Mouse (Mus musculus): ENCODE data around the gene Rhox3f. TPM values are rescaled to one million over a fixed set of nuclear protein-coding genes. Genes with fewer than 3 reads are reported as not detected.
"Not testable (repeated sequence)": the region's sequence is repeated elsewhere in the genome, so short reads cannot be mapped to it uniquely, and the experiment has no call there.

Gene Rhox3f
- not detected in 2 replicates for polyA plus RNA-seq (2016; fragmentation: Nextera tagmentation; extraction: Ambion mirVana)

DNA sequence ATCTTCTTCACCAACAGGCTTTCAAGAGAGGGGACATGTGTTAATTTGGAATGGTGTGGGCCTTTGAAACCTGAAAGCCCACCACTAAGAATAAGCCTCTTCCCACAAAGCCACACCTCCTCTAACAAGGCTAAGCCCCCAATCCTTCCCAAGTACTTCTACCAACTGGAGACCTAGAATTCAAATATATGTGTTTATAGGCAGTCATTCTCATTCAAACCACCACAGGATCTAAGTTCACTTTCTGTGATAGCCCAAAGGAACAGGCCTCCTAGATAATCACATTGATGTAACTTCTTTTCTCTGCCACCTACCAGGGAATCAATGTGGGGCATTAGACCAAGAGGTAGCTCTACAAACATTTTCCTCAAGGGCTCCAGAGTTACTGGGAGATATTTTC lies at the start of gene Rhox3f:
TSS of gene Rhox3f (plus strand) at position 301 of the 400 bp plus-strand sequence.
- H3K27ac ChIP-seq; H3K9ac ChIP-seq; H3K27me3 ChIP-seq; ATAC-seq (ENCODE audit: low FRiP score); H3K4me2 ChIP-seq; H3K36me3 ChIP-seq (replicated peaks); H3K4me1 ChIP-seq; H3K4me3 ChIP-seq (replicated peaks); H3K9me3 ChIP-seq: not testable (repeated sequence)

DNA sequence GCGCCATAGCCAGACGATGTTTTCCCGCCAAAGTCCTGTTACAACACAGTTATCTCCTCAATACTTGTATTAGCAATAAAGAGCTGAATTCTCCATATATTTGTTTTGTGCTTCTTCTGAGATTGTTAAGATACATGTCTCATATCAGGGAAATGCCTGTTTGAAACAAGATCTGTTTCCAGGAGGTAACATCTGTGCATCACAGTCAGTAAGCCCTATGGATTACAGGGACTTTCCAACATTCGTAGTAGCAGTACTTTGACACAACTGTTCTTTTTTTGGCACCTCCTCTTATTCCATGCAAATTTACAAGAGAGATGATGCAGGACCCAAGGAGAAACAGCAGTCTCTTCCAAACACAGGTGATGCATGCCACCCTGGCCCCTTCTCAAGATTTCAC lies 39.1 kb upstream of the Rhox3f start, which contains the start of gene Rhox3e:
TSS of gene Rhox3e (plus strand) at position 301 of the 400 bp plus-strand sequence.
- not testable (repeated sequence) for H3K4me1 ChIP-seq; H3K4me3 ChIP-seq (replicated peaks); H3K27ac ChIP-seq; H3K4me2 ChIP-seq; ATAC-seq (ENCODE audit: low FRiP score); H3K27me3 ChIP-seq; H3K9me3 ChIP-seq; H3K9ac ChIP-seq; H3K36me3 ChIP-seq (replicated peaks)
- WGBS, result 100% methylated on average over 1 of the region's 4 CpGs

DNA sequence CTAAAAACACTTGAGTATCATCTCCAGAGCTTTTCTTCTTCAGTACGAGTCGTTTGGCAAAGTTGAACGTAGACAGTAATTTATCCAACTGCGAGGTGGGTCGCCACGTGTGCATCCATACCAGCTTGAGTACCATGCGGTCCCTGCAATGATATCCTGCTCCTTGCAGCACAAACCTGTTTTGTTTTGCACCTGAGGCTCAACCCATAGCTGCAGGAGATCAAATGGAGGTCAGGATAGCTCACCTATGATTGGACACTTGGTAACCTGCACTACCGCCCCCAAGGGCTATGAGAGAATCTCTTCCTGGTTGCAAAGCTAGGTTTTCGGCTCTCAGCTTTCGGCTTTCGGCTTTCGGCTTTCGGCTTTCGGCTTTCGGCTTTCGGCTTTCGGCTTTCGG lies 23.7 kb upstream of the Rhox3f start, which contains the start of gene Rhox4e:
TSS of gene Rhox4e (plus strand) at position 301 of the 400 bp plus-strand sequence.
- H3K27me3 ChIP-seq; H3K4me1 ChIP-seq; H3K27ac ChIP-seq; ATAC-seq (ENCODE audit: low FRiP score); H3K4me2 ChIP-seq; H3K9me3 ChIP-seq; H3K36me3 ChIP-seq (replicated peaks); H3K4me3 ChIP-seq (replicated peaks); H3K9ac ChIP-seq: not testable (repeated sequence)
- 99% methylated on average over 10 of the region's 18 CpGs for WGBS

DNA sequence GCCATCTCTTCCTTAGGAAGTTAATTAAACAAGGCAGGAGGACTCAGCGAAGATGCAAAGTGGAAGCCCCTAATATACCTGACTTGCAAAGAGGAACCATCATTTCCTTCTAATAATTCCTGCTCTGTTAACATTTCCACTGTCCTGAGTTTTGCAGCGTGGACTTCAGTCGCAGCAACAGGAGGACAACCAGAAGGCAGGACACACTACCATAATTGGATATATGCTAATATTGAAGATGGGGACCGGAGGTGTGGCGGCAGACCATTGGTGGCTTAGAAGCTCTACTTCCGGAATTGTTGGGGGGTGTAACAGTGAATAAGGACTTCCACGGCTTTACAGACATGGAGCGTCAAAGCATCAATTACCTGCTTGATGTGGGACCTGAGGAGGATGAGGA lies 9.7 kb upstream of the Rhox3f start, which contains the start of gene Rhox2f:
TSS of gene Rhox2f (plus strand) at position 301 of the 400 bp plus-strand sequence.
- not testable (repeated sequence) for H3K27me3 ChIP-seq; H3K9me3 ChIP-seq; H3K27ac ChIP-seq; H3K4me3 ChIP-seq (replicated peaks); ATAC-seq (ENCODE audit: low FRiP score); H3K9ac ChIP-seq; H3K4me2 ChIP-seq; H3K4me1 ChIP-seq; H3K36me3 ChIP-seq (replicated peaks)
- 94% methylated on average over 8 of the region's 8 CpGs for WGBS

GRCm38 (mm10) chrX:37572638-37573037 lies 8.2 kb upstream of the Rhox3f start:
- H3K4me2 ChIP-seq; H3K4me1 ChIP-seq; H3K4me3 ChIP-seq (replicated peaks); H3K27me3 ChIP-seq; H3K9me3 ChIP-seq; H3K27ac ChIP-seq; H3K36me3 ChIP-seq (replicated peaks); ATAC-seq (ENCODE audit: low FRiP score); H3K9ac ChIP-seq: not testable (repeated sequence)
- whole genome bisulfite sequencing, result 57% methylated on average over 2 of the region's 2 CpGs

- H3K27ac ChIP-seq; H3K36me3 ChIP-seq (replicated peaks); ATAC-seq (ENCODE audit: low FRiP score); H3K4me2 ChIP-seq; H3K4me1 ChIP-seq; H3K27me3 ChIP-seq; H3K4me3 ChIP-seq (replicated peaks); H3K9me3 ChIP-seq; H3K9ac ChIP-seq: not testable (repeated sequence)
- 96% methylated on average over 16 of the region's 19 CpGs for WGBS
Observed at GRCm38 (mm10) chrX:37607604-37608003, 26.8 kb downstream of the Rhox3f start, which contains the start of gene Rhox4f. Gene Rhox4f, minus strand, starts transcription at chrX:37607704.

DNA sequence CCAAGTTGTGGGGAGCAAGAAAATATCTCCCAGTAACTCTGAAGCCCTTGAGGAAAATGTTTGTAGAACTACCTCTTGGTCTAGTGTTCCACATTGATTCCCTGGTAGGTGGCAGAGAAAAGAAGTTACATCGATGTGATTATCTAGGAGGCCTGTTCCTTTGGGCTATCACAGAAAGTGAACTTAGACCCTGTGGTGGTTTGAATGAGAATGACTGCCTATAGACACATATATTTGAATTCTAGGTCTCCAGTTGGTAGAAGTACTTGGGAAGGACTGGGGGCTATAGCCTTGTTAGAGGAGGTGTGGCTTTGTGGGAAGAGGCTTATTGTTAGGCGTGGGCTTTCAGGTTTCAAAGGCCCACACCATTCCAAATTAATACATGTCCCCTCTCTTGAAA lies 47.7 kb downstream of the Rhox3f start, which contains the start of gene Rhox3g:
TSS of gene Rhox3g (minus strand) at position 101 of the 400 bp plus-strand sequence.
- not testable (repeated sequence) for H3K4me2 ChIP-seq; ATAC-seq (ENCODE audit: low FRiP score); H3K9ac ChIP-seq; H3K4me1 ChIP-seq; H3K27me3 ChIP-seq; H3K9me3 ChIP-seq; H3K27ac ChIP-seq; H3K4me3 ChIP-seq (replicated peaks); H3K36me3 ChIP-seq (replicated peaks)
- WGBS, result 92% methylated on average over 2 of the region's 2 CpGs

Other genes starting within 250 kb of the Rhox3f start
- not detected in 2 replicates for gene Rhox3a2, start 201.0 kb upstream of the Rhox3f start, polyA plus RNA-seq (2016; fragmentation: Nextera tagmentation; extraction: Ambion mirVana)
- 0.69 TPM in 1 of 2 replicates, not detected in the other for gene Rhox4a2, start 190.1 kb upstream of the Rhox3f start, polyA plus RNA-seq (2016; fragmentation: Nextera tagmentation; extraction: Ambion mirVana)
- gene Rhox2b, start 168.9 kb upstream of the Rhox3f start, polyA plus RNA-seq (2016; fragmentation: Nextera tagmentation; extraction: Ambion mirVana), result not detected in 2 replicates
- gene Rhox4b, start 148.5 kb upstream of the Rhox3f start, polyA plus RNA-seq (2016; fragmentation: Nextera tagmentation; extraction: Ambion mirVana), result 0.24 and 0.27 TPM in 2 replicates
- 0.54 and 0.70 TPM in 2 replicates for gene Rhox2c, start 127.3 kb upstream of the Rhox3f start, polyA plus RNA-seq (2016; fragmentation: Nextera tagmentation; extraction: Ambion mirVana)
- not detected in 2 replicates for gene Rhox3c, start 122.4 kb upstream of the Rhox3f start, polyA plus RNA-seq (2016; fragmentation: Nextera tagmentation; extraction: Ambion mirVana)
- not detected in 2 replicates for gene Rhox4c, start 100.7 kb upstream of the Rhox3f start, polyA plus RNA-seq (2016; fragmentation: Nextera tagmentation; extraction: Ambion mirVana)
- gene Rhox2d, start 87.6 kb upstream of the Rhox3f start, polyA plus RNA-seq (2016; fragmentation: Nextera tagmentation; extraction: Ambion mirVana), result not detected in 2 replicates
- not detected in 2 replicates for gene Rhox4d, start 66.6 kb upstream of the Rhox3f start, polyA plus RNA-seq (2016; fragmentation: Nextera tagmentation; extraction: Ambion mirVana)
- not detected in 2 replicates for gene Rhox2e, start 50.5 kb upstream of the Rhox3f start, polyA plus RNA-seq (2016; fragmentation: Nextera tagmentation; extraction: Ambion mirVana)
- gene Rhox3e, start 39.0 kb upstream of the Rhox3f start, polyA plus RNA-seq (2016; fragmentation: Nextera tagmentation; extraction: Ambion mirVana), result not detected in 2 replicates
- not detected in 2 replicates for gene Rhox4e, start 23.6 kb upstream of the Rhox3f start, polyA plus RNA-seq (2016; fragmentation: Nextera tagmentation; extraction: Ambion mirVana)
- 0.41 TPM in 1 of 2 replicates, not detected in the other for gene Rhox2f, start 9.6 kb upstream of the Rhox3f start, polyA plus RNA-seq (2016; fragmentation: Nextera tagmentation; extraction: Ambion mirVana)
- not detected in 2 replicates for gene Rhox4f, start 26.7 kb downstream of the Rhox3f start, polyA plus RNA-seq (2016; fragmentation: Nextera tagmentation; extraction: Ambion mirVana)
- not detected in 2 replicates for gene Rhox3g, start 47.6 kb downstream of the Rhox3f start, polyA plus RNA-seq (2016; fragmentation: Nextera tagmentation; extraction: Ambion mirVana)
- not detected in 2 replicates for gene Rhox2g, start 62.5 kb downstream of the Rhox3f start, polyA plus RNA-seq (2016; fragmentation: Nextera tagmentation; extraction: Ambion mirVana)
- gene Rhox4g, start 70.3 kb downstream of the Rhox3f start, polyA plus RNA-seq (2016; fragmentation: Nextera tagmentation; extraction: Ambion mirVana), result not detected in 2 replicates
- gene Rhox3h, start 87.8 kb downstream of the Rhox3f start, polyA plus RNA-seq (2016; fragmentation: Nextera tagmentation; extraction: Ambion mirVana), result not detected in 2 replicates
- gene Rhox2h, start 92.3 kb downstream of the Rhox3f start, polyA plus RNA-seq (2016; fragmentation: Nextera tagmentation; extraction: Ambion mirVana), result not detected in 2 replicates
- 0.45 and 0.88 TPM in 2 replicates for gene Rhox5, start 223.8 kb downstream of the Rhox3f start, polyA plus RNA-seq (2016; fragmentation: Nextera tagmentation; extraction: Ambion mirVana)
- not detected in 2 replicates for gene Rhox6, start 245.9 kb downstream of the Rhox3f start, polyA plus RNA-seq (2016; fragmentation: Nextera tagmentation; extraction: Ambion mirVana)

All from forebrain, embryonic 12.5 days (tissue).